Mouse (Mus musculus) spleen, adult 18-20 months (tissue): ENCODE measurements at regions not wholly inside any gene's neighbourhood (a gene's known extent, or its start where the extent isn't known, plus 50 kb on each side); places are given as distances from the start of the nearest gene placed in this dataset.

ENCODE experiments used
- DNase-seq, 2 experiments: peaks; one replicate each; pipeline ENCODE4 v3.0.0; 2022; ENCODE audit warnings: mixed read lengths in 2 of 2

- no peak for DNase-seq
Measured at GRCm38 (mm10) chr3:80284656-80285055, 400.3 kb downstream of the Fam198b start.

- DNase-seq: no peak
Measured at GRCm38 (mm10) chr3:80285246-80285645, 400.9 kb downstream of the Fam198b start.

- DNase-seq: no peak
Measured at GRCm38 (mm10) chr3:80293485-80293884, 409.2 kb downstream of the Fam198b start.

- DNase-seq: no peak
Measured at GRCm38 (mm10) chr3:80307632-80308031, 423.3 kb downstream of the Fam198b start.

GRCm38 (mm10) chr3:80309931-80310330 is 425.6 kb downstream of the Fam198b start:
- DNase-seq: no peak

GRCm38 (mm10) chr3:80311689-80312088 is 427.4 kb downstream of the Fam198b start:
- DNase-seq: no peak

- DNase-seq: no peak
Measured at GRCm38 (mm10) chr3:80322291-80322690, 438.0 kb downstream of the Fam198b start.

- no peak for DNase-seq
Measured at GRCm38 (mm10) chr3:80324726-80325125, 440.4 kb downstream of the Fam198b start.

- no peak for DNase-seq
Measured at GRCm38 (mm10) chr3:80331776-80332175, 447.4 kb downstream of the Fam198b start.

- no peak for DNase-seq
Measured at GRCm38 (mm10) chr3:80334446-80334893, 450.1 kb downstream of the Fam198b start.

- no peak for DNase-seq
Measured at GRCm38 (mm10) chr3:80336123-80336674, 451.9 kb downstream of the Fam198b start.

GRCm38 (mm10) chr3:80367972-80368371 is 434.7 kb downstream of the Gria2 start:
- no peak for DNase-seq

- no peak for DNase-seq
Measured at GRCm38 (mm10) chr3:80369214-80369941, 433.3 kb downstream of the Gria2 start.

GRCm38 (mm10) chr3:80372436-80372835 is 430.2 kb downstream of the Gria2 start:
- DNase-seq: no peak

- DNase-seq: no peak
Measured at GRCm38 (mm10) chr3:80385986-80386385, 416.6 kb downstream of the Gria2 start.

- no peak for DNase-seq
Measured at GRCm38 (mm10) chr3:80396240-80396639, 406.4 kb downstream of the Gria2 start.

- no peak for DNase-seq
Measured at GRCm38 (mm10) chr3:80420453-80420852, 382.2 kb downstream of the Gria2 start.

- DNase-seq: no peak
Measured at GRCm38 (mm10) chr3:80421461-80421860, 381.2 kb downstream of the Gria2 start.

GRCm38 (mm10) chr3:80422106-80422505 is 380.5 kb downstream of the Gria2 start:
- DNase-seq: no peak

- no peak for DNase-seq
Measured at GRCm38 (mm10) chr3:80422646-80423045, 380.0 kb downstream of the Gria2 start.
